Mouse (Mus musculus): ENCODE data around the gene C130026I21Rik. TPM values are rescaled to one million over a fixed set of nuclear protein-coding genes. Genes with fewer than 3 reads are reported as not detected.
"Not testable (repeated sequence)": the region's sequence is repeated elsewhere in the genome, so short reads cannot be mapped to it uniquely, and the experiment has no call there.

C130026I21Rik gene
- not detected in 2 replicates for polyA plus RNA-seq (2014; fragmentation: Nextera tagmentation; extraction: Ambion mirVana)

GRCm38 (mm10) chr1:85270466-85270865 is at the start of gene C130026I21Rik:
TSS of gene C130026I21Rik (minus strand) at chr1:85270566.
- not testable (repeated sequence) for H3K27ac ChIP-seq (ENCODE audit: low read depth, low read length); H3K4me1 ChIP-seq (ENCODE audit: control insufficient read depth, insufficient read depth, low read length); H3K9ac ChIP-seq (ENCODE audit: low read length); H3K36me3 ChIP-seq (ENCODE audit: control insufficient read depth, insufficient read depth, low read length); H3K27me3 ChIP-seq (ENCODE audit: control insufficient read depth, insufficient read depth, low read length); H3K4me2 ChIP-seq (ENCODE audit: low read depth); H3K4me3 ChIP-seq (ENCODE audit: low read depth, low read length); ATAC-seq (ENCODE audit: insufficient read depth, low FRiP score, low TSS enrichment); H3K9me3 ChIP-seq (ENCODE audit: control insufficient read depth, low read length); DNase-seq (ENCODE audit: low spot score)
- WGBS, result no CpG with 5 or more reads among the region's 6 CpGs

GRCm38 (mm10) chr1:85287063-85287462 is 16.7 kb upstream of the C130026I21Rik start:
- H3K4me1 ChIP-seq (ENCODE audit: control insufficient read depth, insufficient read depth, low read length); H3K36me3 ChIP-seq (ENCODE audit: control insufficient read depth, insufficient read depth, low read length); H3K27ac ChIP-seq (ENCODE audit: low read depth, low read length); H3K9me3 ChIP-seq (ENCODE audit: control insufficient read depth, low read length); H3K9ac ChIP-seq (ENCODE audit: low read length); H3K4me3 ChIP-seq (ENCODE audit: low read depth, low read length); H3K27me3 ChIP-seq (ENCODE audit: control insufficient read depth, insufficient read depth, low read length); ATAC-seq (ENCODE audit: insufficient read depth, low FRiP score, low TSS enrichment); DNase-seq (ENCODE audit: low spot score); H3K4me2 ChIP-seq (ENCODE audit: low read depth): not testable (repeated sequence)
- 36% methylated on average over 4 of the region's 5 CpGs for WGBS

- ATAC-seq (ENCODE audit: insufficient read depth, low FRiP score, low TSS enrichment); H3K4me2 ChIP-seq (ENCODE audit: low read depth); H3K4me3 ChIP-seq (ENCODE audit: low read depth, low read length); H3K27ac ChIP-seq (ENCODE audit: low read depth, low read length); H3K9ac ChIP-seq (ENCODE audit: low read length); DNase-seq (ENCODE audit: low spot score); H3K9me3 ChIP-seq (ENCODE audit: control insufficient read depth, low read length); H3K36me3 ChIP-seq (ENCODE audit: control insufficient read depth, insufficient read depth, low read length); H3K4me1 ChIP-seq (ENCODE audit: control insufficient read depth, insufficient read depth, low read length); H3K27me3 ChIP-seq (ENCODE audit: control insufficient read depth, insufficient read depth, low read length): not testable (repeated sequence)
- 68% methylated on average over 3 of the region's 5 CpGs for WGBS
These were observed 6.1 kb upstream of the C130026I21Rik start for GRCm38 (mm10) chr1:85276421-85276820.

DNA sequence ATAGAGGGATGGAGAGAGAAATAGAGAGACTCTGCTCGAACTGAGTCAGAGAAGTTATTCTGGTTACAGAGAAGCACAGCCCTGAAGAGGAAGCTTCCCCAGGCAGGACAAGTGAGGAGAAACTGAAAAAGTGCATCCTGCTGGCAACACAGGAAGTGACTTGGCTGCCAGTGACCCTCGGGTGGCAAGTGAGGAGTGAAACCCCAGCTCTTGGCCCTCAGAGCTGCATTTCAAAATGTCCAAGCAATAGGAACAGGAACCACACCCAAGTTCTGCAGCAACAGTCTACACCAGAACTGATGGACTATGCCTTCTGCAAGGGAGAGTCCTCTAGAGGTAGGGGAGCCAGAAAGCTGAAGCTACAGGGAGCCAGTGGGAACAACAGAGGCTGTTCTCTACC is 11.7 kb downstream of the C130026I21Rik start:
- H3K27me3 ChIP-seq (ENCODE audit: control insufficient read depth, insufficient read depth, low read length); H3K27ac ChIP-seq (ENCODE audit: low read depth, low read length); H3K4me3 ChIP-seq (ENCODE audit: low read depth, low read length); H3K4me2 ChIP-seq (ENCODE audit: low read depth); H3K36me3 ChIP-seq (ENCODE audit: control insufficient read depth, insufficient read depth, low read length); H3K9ac ChIP-seq (ENCODE audit: low read length); ATAC-seq (ENCODE audit: insufficient read depth, low FRiP score, low TSS enrichment); H3K4me1 ChIP-seq (ENCODE audit: control insufficient read depth, insufficient read depth, low read length); DNase-seq (ENCODE audit: low spot score); H3K9me3 ChIP-seq (ENCODE audit: control insufficient read depth, low read length): not testable (repeated sequence)
- 50% methylated on average over 1 of the region's 2 CpGs for WGBS

DNA sequence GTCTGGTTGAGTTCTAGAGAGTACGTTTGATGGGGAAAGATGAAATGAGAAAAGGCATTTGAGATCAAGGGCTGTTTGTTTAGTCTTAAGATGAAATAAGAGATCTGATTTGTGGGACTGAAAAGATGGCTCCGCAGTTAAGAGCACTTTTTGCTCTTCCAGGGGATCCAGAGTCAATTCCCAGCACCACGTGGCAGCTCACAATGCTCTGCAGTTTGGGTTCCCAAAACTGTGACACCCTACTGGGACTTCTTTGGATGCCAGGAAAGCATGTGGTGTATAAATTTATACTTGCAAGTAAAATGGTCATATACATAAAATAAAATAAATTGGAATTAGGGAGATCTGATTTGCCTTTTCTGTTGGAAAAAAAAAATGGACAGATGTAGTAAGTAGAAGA is 15.1 kb downstream of the C130026I21Rik start:
- H3K36me3 ChIP-seq (ENCODE audit: control insufficient read depth, insufficient read depth, low read length); H3K9ac ChIP-seq (ENCODE audit: low read length); H3K27ac ChIP-seq (ENCODE audit: low read depth, low read length); ATAC-seq (ENCODE audit: insufficient read depth, low FRiP score, low TSS enrichment); H3K27me3 ChIP-seq (ENCODE audit: control insufficient read depth, insufficient read depth, low read length); H3K4me3 ChIP-seq (ENCODE audit: low read depth, low read length); H3K9me3 ChIP-seq (ENCODE audit: control insufficient read depth, low read length); DNase-seq (ENCODE audit: low spot score); H3K4me1 ChIP-seq (ENCODE audit: control insufficient read depth, insufficient read depth, low read length); H3K4me2 ChIP-seq (ENCODE audit: low read depth): not testable (repeated sequence)
- WGBS, result 68% methylated on average over 2 of the region's 3 CpGs

- H3K9ac ChIP-seq (ENCODE audit: low read length); H3K9me3 ChIP-seq (ENCODE audit: control insufficient read depth, low read length); ATAC-seq (ENCODE audit: insufficient read depth, low FRiP score, low TSS enrichment); DNase-seq (ENCODE audit: low spot score); H3K36me3 ChIP-seq (ENCODE audit: control insufficient read depth, insufficient read depth, low read length); H3K4me3 ChIP-seq (ENCODE audit: low read depth, low read length); H3K27me3 ChIP-seq (ENCODE audit: control insufficient read depth, insufficient read depth, low read length); H3K4me2 ChIP-seq (ENCODE audit: low read depth); H3K4me1 ChIP-seq (ENCODE audit: control insufficient read depth, insufficient read depth, low read length); H3K27ac ChIP-seq (ENCODE audit: low read depth, low read length): not testable (repeated sequence)
- WGBS, result 89% methylated on average over 4 of the region's 4 CpGs
These were observed 19.2 kb downstream of the C130026I21Rik start for GRCm38 (mm10) chr1:85251211-85251610.

DNA sequence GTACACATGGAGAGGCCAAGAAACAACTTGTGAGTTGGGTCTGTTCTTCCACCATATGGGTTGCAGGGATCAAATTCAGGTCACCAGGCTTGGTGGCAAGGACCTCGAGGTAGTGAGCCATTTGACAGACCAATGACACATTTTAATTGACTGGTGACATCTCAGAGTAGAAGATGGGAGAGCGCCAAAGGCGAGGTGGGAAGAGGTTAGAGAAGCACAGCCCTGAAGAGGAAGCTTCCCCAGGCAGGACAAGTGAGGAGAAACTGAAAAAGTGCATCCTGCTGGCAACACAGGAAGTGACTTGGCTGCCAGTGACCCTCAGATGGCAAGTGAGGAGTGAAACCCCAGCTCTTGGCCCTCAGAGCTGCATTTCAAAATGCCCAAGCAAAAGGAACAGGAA is 21.4 kb downstream of the C130026I21Rik start:
- H3K27ac ChIP-seq (ENCODE audit: low read depth, low read length); H3K27me3 ChIP-seq (ENCODE audit: control insufficient read depth, insufficient read depth, low read length); H3K4me1 ChIP-seq (ENCODE audit: control insufficient read depth, insufficient read depth, low read length); H3K9me3 ChIP-seq (ENCODE audit: control insufficient read depth, low read length); H3K4me2 ChIP-seq (ENCODE audit: low read depth); H3K9ac ChIP-seq (ENCODE audit: low read length); H3K36me3 ChIP-seq (ENCODE audit: control insufficient read depth, insufficient read depth, low read length); ATAC-seq (ENCODE audit: insufficient read depth, low FRiP score, low TSS enrichment); H3K4me3 ChIP-seq (ENCODE audit: low read depth, low read length): not testable (repeated sequence)
- WGBS, result 69% methylated on average over 3 of the region's 3 CpGs
- peak; percentile 4 for DNase-seq (ENCODE audit: low spot score)

DNA sequence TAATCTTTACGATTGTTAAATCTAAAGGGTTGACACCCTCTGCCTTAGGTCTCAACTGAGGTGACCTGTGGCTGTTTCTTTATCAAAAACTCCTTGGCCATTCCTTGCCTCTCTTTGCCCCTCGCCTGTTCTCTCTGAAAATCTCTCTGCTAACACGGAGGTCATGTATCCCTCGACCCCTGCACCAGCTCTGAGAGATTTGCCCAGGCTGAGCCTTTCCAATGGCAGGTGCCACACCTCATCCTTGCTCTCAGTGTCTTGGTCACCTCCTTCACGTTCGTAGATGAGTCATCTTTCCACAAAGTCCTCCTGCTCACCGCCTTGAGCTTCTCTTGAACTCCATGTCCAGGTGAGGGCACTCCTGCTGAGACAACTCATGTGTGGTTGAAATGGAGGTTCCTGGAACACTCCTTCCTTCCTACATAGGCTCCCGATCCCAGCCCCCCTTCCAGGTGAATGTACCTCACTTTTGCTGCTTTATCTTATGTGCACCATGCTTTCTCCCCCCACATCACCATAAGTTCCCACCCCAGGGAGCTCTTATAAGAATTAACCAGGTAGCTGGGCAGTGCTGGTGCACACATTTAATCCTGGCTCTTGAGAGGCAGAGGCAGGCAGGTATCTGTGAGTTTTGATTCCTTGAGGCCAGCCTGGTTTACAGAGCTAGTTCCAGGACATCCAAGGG is 23.4 kb downstream of the C130026I21Rik start:
- not testable (repeated sequence) for H3K4me2 ChIP-seq (ENCODE audit: low read depth); H3K9ac ChIP-seq (ENCODE audit: low read length); H3K36me3 ChIP-seq (ENCODE audit: control insufficient read depth, insufficient read depth, low read length); H3K27me3 ChIP-seq (ENCODE audit: control insufficient read depth, insufficient read depth, low read length); H3K4me3 ChIP-seq (ENCODE audit: low read depth, low read length); H3K27ac ChIP-seq (ENCODE audit: low read depth, low read length); H3K4me1 ChIP-seq (ENCODE audit: control insufficient read depth, insufficient read depth, low read length); DNase-seq (ENCODE audit: low spot score); ATAC-seq (ENCODE audit: insufficient read depth, low FRiP score, low TSS enrichment)
- WGBS, result 79% methylated on average over 8 of the region's 8 CpGs
- H3K9me3 ChIP-seq (ENCODE audit: control insufficient read depth, low read length), result peaks cover 13% of the 10 kb centered on the region

DNA sequence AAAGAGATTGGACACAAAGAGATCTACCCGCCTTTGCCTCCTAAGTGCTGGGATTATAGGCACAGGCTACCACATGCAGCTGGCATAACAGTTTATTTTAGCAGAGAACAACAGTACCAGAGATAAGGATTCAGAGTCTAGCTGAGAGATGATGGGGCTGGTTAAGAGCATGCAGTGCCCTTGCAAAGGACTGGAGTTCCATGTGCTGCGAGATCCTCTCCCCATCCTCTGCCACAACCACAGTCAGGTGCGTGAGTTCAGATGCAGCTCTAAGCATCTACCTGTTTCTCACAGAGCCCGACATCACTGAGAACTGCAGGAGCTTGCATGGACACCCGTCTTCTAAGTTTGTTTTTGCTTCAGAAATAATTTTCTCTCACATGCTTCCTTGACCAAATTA is 24.1 kb downstream of the C130026I21Rik start:
- DNase-seq (ENCODE audit: low spot score); H3K4me1 ChIP-seq (ENCODE audit: control insufficient read depth, insufficient read depth, low read length); H3K27me3 ChIP-seq (ENCODE audit: control insufficient read depth, insufficient read depth, low read length); ATAC-seq (ENCODE audit: insufficient read depth, low FRiP score, low TSS enrichment); H3K36me3 ChIP-seq (ENCODE audit: control insufficient read depth, insufficient read depth, low read length); H3K4me2 ChIP-seq (ENCODE audit: low read depth); H3K4me3 ChIP-seq (ENCODE audit: low read depth, low read length); H3K9ac ChIP-seq (ENCODE audit: low read length); H3K27ac ChIP-seq (ENCODE audit: low read depth, low read length): not testable (repeated sequence)
- H3K9me3 ChIP-seq (ENCODE audit: control insufficient read depth, low read length), result peaks cover 15% of the 10 kb centered on the region
- WGBS, result 89% methylated on average over 4 of the region's 5 CpGs

Measured in neural tube, embryonic 11.5 days (tissue).